Mouse (Mus musculus): ENCODE data around the gene Wfdc1. TPM values are rescaled to one million over a fixed set of nuclear protein-coding genes. Genes with fewer than 3 reads are reported as not detected.

The Wfdc1 gene
- polyA plus RNA-seq (2012; rRNA removed) = 5.9 and 7.4 TPM in 2 replicates

DNA sequence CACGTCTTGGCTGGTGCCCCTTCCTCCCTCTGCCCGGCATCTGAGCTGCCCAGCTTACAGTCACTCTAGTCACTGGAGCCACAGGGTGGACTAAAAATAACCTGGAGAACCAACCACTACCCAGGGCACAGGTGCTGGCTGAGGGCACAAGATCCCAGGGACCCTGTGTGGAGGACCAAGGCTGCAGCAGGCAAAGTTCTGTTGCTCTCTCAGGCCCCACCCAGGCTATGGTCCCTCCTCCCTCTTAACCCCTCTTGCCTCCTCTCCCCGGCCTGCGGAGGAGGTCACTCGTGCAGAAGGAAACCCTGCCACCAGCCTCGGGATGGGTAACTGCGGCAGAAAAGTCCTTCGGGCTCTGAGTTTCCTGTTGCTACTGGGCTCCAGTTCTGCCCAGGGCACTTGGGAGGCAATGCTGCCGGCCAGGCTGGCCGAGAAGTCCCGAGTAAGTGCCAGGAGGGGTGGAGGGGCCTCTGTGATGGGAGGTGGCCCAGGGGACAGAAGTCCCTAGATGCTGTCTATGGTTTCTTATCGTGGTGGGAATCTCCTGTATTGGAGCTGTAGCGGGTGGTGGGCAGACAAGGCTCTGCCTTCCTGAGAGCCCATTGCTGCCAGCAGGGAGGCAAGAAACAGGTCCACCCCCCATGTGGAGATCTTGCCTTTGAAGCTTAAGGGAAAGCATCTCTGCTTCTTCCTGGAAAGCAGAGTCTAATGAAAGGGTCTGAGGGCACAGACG, at the start of gene Wfdc1:
Gene Wfdc1, plus strand, starts transcription at position 147 of the 733 bp plus-strand sequence.
- Histone ChIP-seq H3K36me3 (ENCODE audit: control insufficient read depth, insufficient read depth, low read length) (no peaks in the 10 kb centered on the region), H3K27ac (ENCODE audit: control insufficient read depth, insufficient read depth, low read length) (no peak within 1 kb of the TSS), H3K27me3 (ENCODE audit: control insufficient read depth, insufficient read depth, low read length) (no peaks in the 10 kb centered on the region; the same call in 1 of the 2 replicates), H3K4me3 (ENCODE audit: control insufficient read depth, insufficient read depth, low read length) (no peak within 1 kb of the TSS), H3K4me1 (replicated peaks; ENCODE audit: control insufficient read depth, insufficient read depth, low read length) (no peaks in the 10 kb centered on the region)
- TF ChIP-seq POLR2A (IDR thresholded peaks at IDR 0.05; ENCODE audit: control insufficient read depth, extremely low read depth, insufficient read depth, low read length, poor library complexity) = no peak
- no peak for TF ChIP-seq CTCF (IDR thresholded peaks at IDR 0.05; ENCODE audit: borderline replicate concordance, control insufficient read depth, extremely low read depth, insufficient read depth, low read length, poor library complexity)
- WGBS = 9% methylated on average over 14 of the region's 14 CpGs
- DNase-seq = no peak

DNA sequence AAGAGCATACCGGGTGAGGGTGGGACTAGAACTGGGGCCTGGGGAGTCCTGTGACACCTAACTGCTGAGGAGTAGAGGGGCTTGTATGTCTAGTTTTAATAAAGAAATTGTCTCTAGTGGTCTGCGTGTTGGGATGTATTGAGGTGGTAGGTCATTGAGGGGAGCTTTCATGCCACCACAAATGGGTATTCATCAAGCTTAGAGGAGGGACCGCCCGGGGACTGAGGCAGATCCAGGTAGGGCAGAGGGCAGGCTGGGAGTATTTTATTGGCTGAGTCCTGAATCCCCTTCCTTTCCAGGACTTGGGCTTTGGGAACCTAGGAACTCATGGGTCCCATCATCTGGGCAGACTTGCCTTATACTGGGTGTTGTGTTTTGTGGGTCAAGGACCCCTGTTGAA, 49.4 kb upstream of the Wfdc1 start:
- no peak for TF ChIP-seq CTCF (IDR thresholded peaks at IDR 0.05; ENCODE audit: borderline replicate concordance, control insufficient read depth, extremely low read depth, insufficient read depth, low read length, poor library complexity)
- TF ChIP-seq POLR2A (IDR thresholded peaks at IDR 0.05; ENCODE audit: control insufficient read depth, extremely low read depth, insufficient read depth, low read length, poor library complexity) = no peak
- no peaks in the 10 kb centered on the region for H3K27me3 ChIP-seq (ENCODE audit: control insufficient read depth, insufficient read depth, low read length)
- H3K27ac ChIP-seq (ENCODE audit: control insufficient read depth, insufficient read depth, low read length) = no peak overlapping the region
- H3K4me3 ChIP-seq (ENCODE audit: control insufficient read depth, insufficient read depth, low read length) = no peak overlapping the region
- no peak for DNase-seq
- WGBS = 94% methylated on average over 4 of the region's 4 CpGs
- H3K36me3 ChIP-seq (ENCODE audit: control insufficient read depth, insufficient read depth, low read length) = no peaks in the 10 kb centered on the region
- no peaks in the 10 kb centered on the region for H3K4me1 ChIP-seq (replicated peaks; ENCODE audit: control insufficient read depth, insufficient read depth, low read length)

DNA sequence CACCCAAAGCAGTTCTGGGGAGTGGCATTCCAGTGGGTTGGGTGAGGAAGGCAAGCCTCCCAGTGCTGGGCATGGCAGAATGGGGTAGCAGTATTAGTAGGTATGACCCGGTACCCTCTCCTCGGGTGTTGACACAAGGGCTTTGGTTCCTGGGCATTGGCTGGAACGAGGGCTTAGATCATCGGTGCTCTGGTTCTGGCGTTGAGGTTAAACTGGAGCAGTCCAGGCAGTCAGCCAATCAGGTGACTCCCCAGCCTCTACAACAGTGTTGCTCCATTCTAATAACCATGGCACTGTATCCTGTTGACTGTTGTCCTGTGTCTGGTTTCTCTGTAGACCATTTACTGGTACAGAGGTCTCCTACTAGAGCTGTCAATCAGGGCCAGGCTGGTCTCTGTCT, 48.6 kb upstream of the Wfdc1 start:
- no peaks in the 10 kb centered on the region for H3K4me1 ChIP-seq (replicated peaks; ENCODE audit: control insufficient read depth, insufficient read depth, low read length)
- 91% methylated on average over 5 of the region's 5 CpGs for WGBS
- DNase-seq = no peak

GRCm38 (mm10) chr8:119618887-119619286, 47.3 kb upstream of the Wfdc1 start:
- no peaks in the 10 kb centered on the region for H3K36me3 ChIP-seq (ENCODE audit: control insufficient read depth, insufficient read depth, low read length)
- TF ChIP-seq POLR2A (IDR thresholded peaks at IDR 0.05; ENCODE audit: control insufficient read depth, extremely low read depth, insufficient read depth, low read length, poor library complexity) (no peak), CTCF (IDR thresholded peaks at IDR 0.05; ENCODE audit: borderline replicate concordance, control insufficient read depth, extremely low read depth, insufficient read depth, low read length, poor library complexity) (no peak)
- H3K27ac ChIP-seq (ENCODE audit: control insufficient read depth, insufficient read depth, low read length) = no peak overlapping the region
- no peak for DNase-seq
- H3K4me3 ChIP-seq (ENCODE audit: control insufficient read depth, insufficient read depth, low read length) = no peak overlapping the region
- no peaks in the 10 kb centered on the region for H3K4me1 ChIP-seq (replicated peaks; ENCODE audit: control insufficient read depth, insufficient read depth, low read length)
- WGBS = 77% methylated on average over 5 of the region's 5 CpGs
- no peaks in the 10 kb centered on the region for H3K27me3 ChIP-seq (ENCODE audit: control insufficient read depth, insufficient read depth, low read length)

More for the DNA sequence above, 48.6 kb upstream of the Wfdc1 start:
- Histone ChIP-seq H3K4me3 (ENCODE audit: control insufficient read depth, insufficient read depth, low read length) (no peak overlapping the region), H3K27me3 (ENCODE audit: control insufficient read depth, insufficient read depth, low read length) (no peaks in the 10 kb centered on the region), H3K27ac (ENCODE audit: control insufficient read depth, insufficient read depth, low read length) (no peak overlapping the region), H3K36me3 (ENCODE audit: control insufficient read depth, insufficient read depth, low read length) (no peaks in the 10 kb centered on the region)
- no peak for TF ChIP-seq CTCF (IDR thresholded peaks at IDR 0.05; ENCODE audit: borderline replicate concordance, control insufficient read depth, extremely low read depth, insufficient read depth, low read length, poor library complexity)
- no peak for TF ChIP-seq POLR2A (IDR thresholded peaks at IDR 0.05; ENCODE audit: control insufficient read depth, extremely low read depth, insufficient read depth, low read length, poor library complexity)

- WGBS = 82% methylated on average over 6 of the region's 6 CpGs
- no peak for DNase-seq
- Histone ChIP-seq H3K27ac (ENCODE audit: control insufficient read depth, insufficient read depth, low read length) (no peak overlapping the region), H3K4me1 (replicated peaks; ENCODE audit: control insufficient read depth, insufficient read depth, low read length) (no peaks in the 10 kb centered on the region), H3K27me3 (ENCODE audit: control insufficient read depth, insufficient read depth, low read length) (no peaks in the 10 kb centered on the region), H3K36me3 (ENCODE audit: control insufficient read depth, insufficient read depth, low read length) (no peaks in the 10 kb centered on the region), H3K4me3 (ENCODE audit: control insufficient read depth, insufficient read depth, low read length) (no peak overlapping the region)
- TF ChIP-seq POLR2A (IDR thresholded peaks at IDR 0.05; ENCODE audit: control insufficient read depth, extremely low read depth, insufficient read depth, low read length, poor library complexity) = no peak
- no peak for TF ChIP-seq CTCF (IDR thresholded peaks at IDR 0.05; ENCODE audit: borderline replicate concordance, control insufficient read depth, extremely low read depth, insufficient read depth, low read length, poor library complexity)
These were observed 45.9 kb upstream of the Wfdc1 start for GRCm38 (mm10) chr8:119620116-119620840.

DNA sequence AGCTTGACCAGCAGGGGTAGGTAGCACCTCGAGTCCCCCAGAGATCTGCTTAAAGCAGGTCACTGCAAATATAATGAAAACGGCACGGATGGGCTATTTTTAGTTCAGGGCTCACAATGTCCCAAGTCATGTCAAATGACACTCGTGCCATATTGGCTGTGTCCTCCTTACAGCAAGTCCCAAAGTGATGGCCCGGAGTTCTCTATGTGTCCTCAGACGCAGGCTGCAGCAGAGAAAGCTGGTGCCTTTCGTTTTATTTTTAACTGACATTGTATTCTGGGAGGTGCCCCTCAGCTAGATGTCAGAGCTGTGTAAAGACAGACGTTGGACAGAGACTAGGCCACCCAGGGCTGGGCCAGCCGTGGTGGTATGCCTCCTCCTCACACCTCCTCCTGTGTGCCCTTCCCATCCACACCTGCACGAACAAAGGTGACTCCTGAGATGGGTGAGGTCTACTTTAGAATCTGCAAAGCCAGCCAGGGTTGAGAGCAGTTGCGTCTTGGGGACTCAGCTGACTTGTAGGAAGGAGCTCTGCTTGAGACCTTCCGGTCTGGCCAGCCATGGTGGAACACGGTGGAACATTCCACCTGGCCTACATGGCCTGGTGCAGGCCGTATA, 45.2 kb upstream of the Wfdc1 start:
- no peak for DNase-seq
- TF ChIP-seq CTCF (IDR thresholded peaks at IDR 0.05; ENCODE audit: borderline replicate concordance, control insufficient read depth, extremely low read depth, insufficient read depth, low read length, poor library complexity) = no peak
- TF ChIP-seq POLR2A (IDR thresholded peaks at IDR 0.05; ENCODE audit: control insufficient read depth, extremely low read depth, insufficient read depth, low read length, poor library complexity) = no peak
- Histone ChIP-seq H3K4me3 (ENCODE audit: control insufficient read depth, insufficient read depth, low read length) (no peak overlapping the region), H3K27me3 (ENCODE audit: control insufficient read depth, insufficient read depth, low read length) (no peaks in the 10 kb centered on the region), H3K27ac (ENCODE audit: control insufficient read depth, insufficient read depth, low read length) (no peak overlapping the region), H3K36me3 (ENCODE audit: control insufficient read depth, insufficient read depth, low read length) (no peaks in the 10 kb centered on the region), H3K4me1 (replicated peaks; ENCODE audit: control insufficient read depth, insufficient read depth, low read length) (no peaks in the 10 kb centered on the region)
- 89% methylated on average over 14 of the region's 14 CpGs for WGBS

All from thymus, adult 2 months (tissue).